Mouse (Mus musculus) kidney, postnatal 14 days (tissue): ENCODE data around the gene Hemk1.
A peak's percentile ranks its signal among the peaks of the same experiment; 100 is the strongest.

ENCODE experiments used
- DNase-seq: peaks from one replicate; pipeline ENCODE4 v3.0.0; 2022; ENCODE audit warnings: mixed read lengths

Gene Hemk1

DNA sequence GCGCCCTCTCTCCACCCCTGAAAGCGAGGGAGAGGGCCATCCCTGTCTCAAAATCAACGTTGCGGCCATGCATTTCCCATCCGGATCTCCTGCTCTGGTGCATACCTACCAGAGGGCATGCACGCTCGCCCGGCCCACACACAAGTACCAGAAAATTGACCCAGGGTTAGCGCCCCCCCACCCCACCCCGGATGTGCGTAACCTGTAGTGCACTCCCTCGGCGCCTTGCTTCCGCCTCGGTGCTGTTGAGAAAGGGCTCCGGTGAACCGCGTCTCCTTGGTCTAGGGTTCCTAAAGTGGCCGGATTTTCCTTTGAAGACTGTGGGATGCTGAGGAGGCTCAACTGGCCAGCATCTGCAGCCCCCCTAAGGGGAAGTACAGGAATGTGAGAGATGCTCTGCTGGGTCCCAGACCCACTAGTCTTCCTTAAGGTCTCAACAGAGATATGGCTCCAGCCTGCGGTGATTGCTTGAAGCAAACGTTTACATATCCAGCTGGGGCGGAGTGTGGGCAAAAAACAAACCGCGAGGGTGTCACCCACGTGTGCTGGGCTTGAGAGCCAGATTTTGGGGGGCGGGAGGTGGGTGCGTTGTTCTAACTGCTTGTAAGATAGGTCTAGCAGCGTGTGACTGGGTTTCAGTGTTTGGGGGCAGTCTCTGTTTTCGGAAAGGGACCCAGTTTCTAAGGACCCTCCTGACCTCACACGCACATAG lies at the start of gene Hemk1:
Gene Hemk1, minus strand, starts transcription at position 179 of the 712 bp plus-strand sequence.
- peak; percentile 84 for DNase-seq

GRCm38 (mm10) chr9:107387708-107388107 lies 49.6 kb upstream of the Hemk1 start:
- DNase-seq: no peak

DNA sequence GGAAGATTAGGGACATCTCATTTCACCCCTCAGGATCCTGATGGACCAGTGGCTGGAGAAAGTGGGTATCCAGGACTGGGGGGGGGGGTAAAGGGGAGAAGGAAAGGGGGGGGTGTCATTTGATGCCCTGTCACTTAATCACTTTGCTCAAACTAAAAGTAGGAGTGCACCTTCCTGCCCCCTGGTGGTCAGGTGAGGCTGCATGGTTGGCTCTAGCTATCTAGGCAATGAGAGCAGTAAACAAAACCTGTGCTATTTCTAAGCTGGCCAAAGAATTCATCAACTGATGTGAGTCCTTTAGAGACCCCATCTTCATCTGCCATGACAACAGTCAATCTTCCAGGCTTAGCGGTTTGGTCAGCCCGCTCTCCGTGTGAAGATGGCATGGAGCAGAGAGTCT lies 48.6 kb upstream of the Hemk1 start:
- DNase-seq: peak; percentile 38

- no peak for DNase-seq
These were observed 46.2 kb upstream of the Hemk1 start for GRCm38 (mm10) chr9:107384396-107384795.

- peak; percentile 42 for DNase-seq
These were observed 43.6 kb upstream of the Hemk1 start for GRCm38 (mm10) chr9:107381723-107382122.

GRCm38 (mm10) chr9:107377961-107378512 lies 39.9 kb upstream of the Hemk1 start:
- peak; percentile 19 for DNase-seq

DNA sequence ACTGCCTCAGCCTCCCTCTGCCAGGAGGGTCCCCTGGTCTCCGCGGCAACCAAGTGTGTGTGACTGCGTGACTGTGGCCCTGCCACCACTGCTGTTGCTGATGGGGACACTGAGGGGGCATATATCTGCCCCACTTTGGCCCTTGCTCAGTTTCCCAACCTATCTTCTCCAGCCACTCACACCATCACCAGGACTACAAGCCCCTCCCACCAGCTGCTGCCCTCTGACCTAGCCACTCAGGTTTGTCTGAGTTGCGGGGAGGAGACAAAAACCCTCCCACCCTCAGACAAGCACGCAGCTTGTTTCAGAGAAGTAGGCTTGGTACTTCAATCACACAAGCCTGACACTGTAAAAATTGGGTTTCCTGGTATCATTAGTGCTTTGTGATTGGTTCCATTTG lies 37.3 kb upstream of the Hemk1 start:
- no peak for DNase-seq

DNA sequence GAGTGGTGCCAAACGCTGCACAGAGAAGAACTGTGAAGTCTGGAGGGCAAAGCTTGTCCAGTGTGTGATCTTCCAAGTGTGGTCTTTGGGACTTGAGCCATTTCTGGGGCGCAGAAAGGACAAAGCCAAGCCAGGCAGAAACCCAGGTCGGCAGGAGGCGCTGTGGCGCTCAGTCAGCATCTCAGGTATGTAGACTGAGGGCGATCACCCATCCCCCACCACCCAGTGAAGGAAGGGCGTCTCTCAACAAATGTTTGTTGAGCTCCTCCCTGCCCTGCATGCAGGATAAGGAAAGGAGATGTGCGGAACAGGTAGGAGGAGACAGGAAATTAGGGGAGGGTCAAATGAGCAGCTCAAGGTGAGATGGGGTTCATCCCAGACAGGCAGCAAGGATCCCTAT lies 36.5 kb upstream of the Hemk1 start:
- DNase-seq: no peak

DNA sequence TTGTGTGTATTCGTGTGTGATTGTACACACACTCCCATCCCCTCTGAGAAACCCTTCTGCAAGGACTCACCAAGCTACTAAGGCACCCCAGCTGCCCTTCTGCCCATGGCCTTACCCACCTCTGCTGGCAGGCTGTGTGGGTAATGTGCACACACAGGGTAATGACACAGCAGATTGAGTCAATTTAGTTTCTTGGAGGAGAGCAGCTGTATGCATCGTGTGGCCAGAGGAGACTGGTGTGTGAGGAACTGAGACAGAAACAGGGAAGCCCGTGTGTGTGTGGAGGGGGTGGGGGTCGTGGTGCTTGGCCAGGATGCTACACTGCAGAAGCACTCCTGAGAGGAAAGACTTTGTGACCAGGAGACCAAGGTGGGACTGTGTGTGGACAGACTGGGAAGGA lies 34.3 kb upstream of the Hemk1 start:
- no peak for DNase-seq

GRCm38 (mm10) chr9:107370106-107370463 lies 31.9 kb upstream of the Hemk1 start:
- no peak for DNase-seq

- no peak for DNase-seq
These were observed 31.3 kb upstream of the Hemk1 start for GRCm38 (mm10) chr9:107369270-107370105.

- DNase-seq: no peak
These were observed 30.2 kb upstream of the Hemk1 start for GRCm38 (mm10) chr9:107368302-107368701.

GRCm38 (mm10) chr9:107366644-107367043 lies 28.5 kb upstream of the Hemk1 start:
- peak; percentile 62 for DNase-seq

GRCm38 (mm10) chr9:107360989-107361388 lies 22.8 kb upstream of the Hemk1 start:
- DNase-seq: no peak

DNA sequence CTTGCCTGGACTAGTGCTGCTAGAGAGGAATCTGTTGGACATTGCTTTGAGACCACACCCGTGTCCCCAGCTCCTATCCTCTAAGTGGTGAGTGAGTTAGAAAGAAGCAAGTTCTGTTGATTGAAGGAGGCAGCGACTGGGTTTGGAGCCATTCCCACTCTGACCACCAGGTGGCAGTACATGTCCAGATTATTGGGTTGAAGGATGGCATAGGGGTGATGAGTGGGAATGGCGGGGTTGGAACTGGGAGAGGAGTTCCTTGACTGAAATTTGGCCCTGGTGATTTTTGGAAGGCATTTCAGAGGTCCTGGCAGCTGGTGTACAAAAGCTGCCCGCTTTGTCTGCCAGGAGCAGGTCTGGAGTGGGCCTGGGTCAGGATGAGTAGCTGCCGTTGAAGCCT lies 19.5 kb upstream of the Hemk1 start:
- DNase-seq: peak; percentile 72

GRCm38 (mm10) chr9:107355870-107356765 lies 18.0 kb upstream of the Hemk1 start:
- peak; percentile 76 for DNase-seq

GRCm38 (mm10) chr9:107354826-107355225 lies 16.7 kb upstream of the Hemk1 start:
- DNase-seq: no peak

GRCm38 (mm10) chr9:107349321-107349720 lies 11.2 kb upstream of the Hemk1 start:
- DNase-seq: no peak

- DNase-seq: no peak
These were observed 9.5 kb upstream of the Hemk1 start for GRCm38 (mm10) chr9:107347586-107348183.

- no peak for DNase-seq
These were observed 7.9 kb upstream of the Hemk1 start for GRCm38 (mm10) chr9:107346081-107346480.

DNA sequence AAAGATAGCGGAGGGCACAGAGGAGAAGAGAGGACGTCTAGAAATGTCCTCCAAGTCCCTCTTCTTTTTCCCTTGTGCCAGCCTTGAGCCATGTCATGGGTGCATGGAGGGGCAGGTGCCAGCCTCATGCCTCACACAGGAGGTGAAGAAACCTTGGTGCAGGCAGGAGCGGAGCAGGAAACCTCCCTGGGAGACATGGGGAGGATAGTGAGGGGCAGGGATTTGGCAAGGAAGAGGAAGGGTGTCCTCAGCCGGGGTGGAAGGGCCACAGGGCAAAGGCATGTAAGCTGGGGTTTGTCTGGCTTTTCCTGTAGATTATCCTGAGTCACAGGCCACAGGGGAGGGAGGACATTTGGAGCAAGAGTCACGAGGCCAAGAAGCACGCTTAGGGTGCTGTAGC lies 5.9 kb upstream of the Hemk1 start:
- no peak for DNase-seq

DNA sequence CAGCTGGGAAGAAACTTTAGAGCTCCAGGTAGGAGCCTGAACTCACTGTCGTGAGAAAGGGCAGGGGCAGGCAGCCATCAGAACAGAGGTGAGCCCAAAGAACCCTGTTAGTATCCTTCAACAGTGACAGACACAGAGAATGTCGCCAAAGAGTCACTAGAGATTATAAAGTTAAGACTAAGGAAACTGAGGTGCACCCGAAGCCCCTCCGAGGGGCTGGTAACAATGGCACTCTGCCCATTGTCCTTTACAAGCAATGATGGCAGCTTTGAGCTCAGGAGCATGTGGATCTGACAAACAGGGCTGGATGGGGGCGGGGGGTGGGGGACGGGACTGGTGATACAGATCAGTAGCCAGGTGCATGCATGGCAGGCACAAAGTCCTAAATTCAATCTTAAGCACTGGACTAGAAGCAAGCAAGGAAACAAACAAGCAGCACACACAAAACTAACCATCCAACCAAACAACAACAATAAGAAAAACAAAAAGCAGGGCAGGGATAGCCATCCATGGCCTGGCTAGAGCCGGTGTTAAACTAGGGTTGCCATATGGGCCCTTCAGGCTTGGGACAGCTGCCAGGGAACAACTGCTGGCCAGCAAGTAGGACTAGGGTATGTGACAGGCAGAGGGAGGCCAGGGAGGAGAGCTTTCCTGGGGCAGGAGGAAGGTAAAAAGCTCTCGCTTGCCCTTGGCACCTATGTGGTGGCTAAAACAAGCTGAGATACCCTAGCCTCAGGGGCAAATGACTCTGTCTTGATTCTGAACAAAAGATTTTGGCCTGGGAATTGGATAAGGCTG lies 5.2 kb upstream of the Hemk1 start:
- DNase-seq: peak; percentile 36
